Mouse (Mus musculus): ENCODE data around the gene P2rx3. TPM values are rescaled to one million over a fixed set of nuclear protein-coding genes. Genes with fewer than 3 reads are reported as not detected.

The P2rx3 gene
- polyA plus RNA-seq, 1 experiment from 2014 or later: 0.68 TPM

GRCm38 (mm10) chr2:85033121-85033520 is 4.1 kb downstream of the P2rx3 start:
- Histone ChIP-seq H3K9ac (replicated peaks; ENCODE audit: low read depth, low read length) (no peak overlapping the region), H3K27me3 (ENCODE audit: control insufficient read depth, insufficient read depth, low read length) (no peaks in the 10 kb centered on the region), H3K4me3 (ENCODE audit: low read depth, low read length) (no peak overlapping the region), H3K27ac (ENCODE audit: low read length) (no peak overlapping the region), H3K4me2 (replicated peaks; ENCODE audit: low read depth, low read length) (no peak overlapping the region), H3K36me3 (ENCODE audit: control insufficient read depth, insufficient read depth, low read length) (no peaks in the 10 kb centered on the region), H3K9me3 (ENCODE audit: control insufficient read depth, low read depth, low read length) (no peaks in the 10 kb centered on the region), H3K4me1 (ENCODE audit: control insufficient read depth, insufficient read depth, low read length) (0 out of 2 replicates have a peak, but pooled peaks cover 3% of the 10 kb centered on the region)
- no peak for ATAC-seq (ENCODE audit: insufficient number of reproducible peaks, insufficient read depth, low FRiP score, low read depth)
- WGBS: 65% methylated on average over 2 of the region's 2 CpGs

- Histone ChIP-seq H3K9ac (replicated peaks; ENCODE audit: low read depth, low read length) (no peak overlapping the region), H3K4me2 (replicated peaks; ENCODE audit: low read depth, low read length) (no peak overlapping the region)
Measured at GRCm38 (mm10) chr2:85030989-85031388, 6.3 kb downstream of the P2rx3 start.

GRCm38 (mm10) chr2:85029897-85030296 is 7.4 kb downstream of the P2rx3 start:
- Histone ChIP-seq H3K27ac (ENCODE audit: low read length) (no peak overlapping the region), H3K4me1 (ENCODE audit: control insufficient read depth, insufficient read depth, low read length) (no peaks in the 10 kb centered on the region), H3K36me3 (ENCODE audit: control insufficient read depth, insufficient read depth, low read length) (no peaks in the 10 kb centered on the region), H3K4me3 (ENCODE audit: low read depth, low read length) (no peak overlapping the region), H3K4me2 (replicated peaks; ENCODE audit: low read depth, low read length) (no peak overlapping the region), H3K9ac (replicated peaks; ENCODE audit: low read depth, low read length) (no peak overlapping the region), H3K27me3 (ENCODE audit: control insufficient read depth, insufficient read depth, low read length) (no peaks in the 10 kb centered on the region), H3K9me3 (ENCODE audit: control insufficient read depth, low read depth, low read length) (no peaks in the 10 kb centered on the region)
- 11% methylated on average over 6 of the region's 6 CpGs for WGBS
- ATAC-seq (ENCODE audit: insufficient number of reproducible peaks, insufficient read depth, low FRiP score, low read depth): no peak; the same call in 1 of the 2 replicates

More at GRCm38 (mm10) chr2:85030989-85031388, 6.3 kb downstream of the P2rx3 start:
- Histone ChIP-seq H3K9me3 (ENCODE audit: control insufficient read depth, low read depth, low read length) (no peaks in the 10 kb centered on the region), H3K36me3 (ENCODE audit: control insufficient read depth, insufficient read depth, low read length) (no peaks in the 10 kb centered on the region), H3K4me1 (ENCODE audit: control insufficient read depth, insufficient read depth, low read length) (no peaks in the 10 kb centered on the region), H3K4me3 (ENCODE audit: low read depth, low read length) (no peak overlapping the region), H3K27me3 (ENCODE audit: control insufficient read depth, insufficient read depth, low read length) (no peaks in the 10 kb centered on the region), H3K27ac (ENCODE audit: low read length) (no peak overlapping the region)
- ATAC-seq (ENCODE audit: insufficient number of reproducible peaks, insufficient read depth, low FRiP score, low read depth): no peak
- WGBS: 60% methylated on average over 6 of the region's 6 CpGs

- Histone ChIP-seq H3K27me3 (ENCODE audit: control insufficient read depth, insufficient read depth, low read length) (no peaks in the 10 kb centered on the region), H3K4me1 (ENCODE audit: control insufficient read depth, insufficient read depth, low read length) (no peaks in the 10 kb centered on the region), H3K9me3 (ENCODE audit: control insufficient read depth, low read depth, low read length) (no peaks in the 10 kb centered on the region), H3K4me2 (replicated peaks; ENCODE audit: low read depth, low read length) (no peak overlapping the region), H3K4me3 (ENCODE audit: low read depth, low read length) (no peak overlapping the region), H3K36me3 (ENCODE audit: control insufficient read depth, insufficient read depth, low read length) (no peaks in the 10 kb centered on the region), H3K27ac (ENCODE audit: low read length) (no peak overlapping the region), H3K9ac (replicated peaks; ENCODE audit: low read depth, low read length) (no peak overlapping the region)
- ATAC-seq (ENCODE audit: insufficient number of reproducible peaks, insufficient read depth, low FRiP score, low read depth): no peak
- whole genome bisulfite sequencing: 70% methylated on average over 5 of the region's 5 CpGs
Measured at GRCm38 (mm10) chr2:85027281-85027680, 10.0 kb downstream of the P2rx3 start.

GRCm38 (mm10) chr2:85026178-85026577 is 11.1 kb downstream of the P2rx3 start:
- Histone ChIP-seq H3K9me3 (ENCODE audit: control insufficient read depth, low read depth, low read length) (no peaks in the 10 kb centered on the region), H3K4me3 (ENCODE audit: low read depth, low read length) (no peak overlapping the region), H3K36me3 (ENCODE audit: control insufficient read depth, insufficient read depth, low read length) (no peaks in the 10 kb centered on the region), H3K4me2 (replicated peaks; ENCODE audit: low read depth, low read length) (no peak overlapping the region), H3K9ac (replicated peaks; ENCODE audit: low read depth, low read length) (no peak overlapping the region), H3K27ac (ENCODE audit: low read length) (no peak overlapping the region), H3K27me3 (ENCODE audit: control insufficient read depth, insufficient read depth, low read length) (no peaks in the 10 kb centered on the region), H3K4me1 (ENCODE audit: control insufficient read depth, insufficient read depth, low read length) (no peaks in the 10 kb centered on the region)
- WGBS: 68% methylated on average over 3 of the region's 3 CpGs
- ATAC-seq (ENCODE audit: insufficient number of reproducible peaks, insufficient read depth, low FRiP score, low read depth): no peak

- H3K4me1 ChIP-seq (ENCODE audit: control insufficient read depth, insufficient read depth, low read length): no peaks in the 10 kb centered on the region
- no peaks in the 10 kb centered on the region for H3K36me3 ChIP-seq (ENCODE audit: control insufficient read depth, insufficient read depth, low read length)
- no peak overlapping the region for H3K27ac ChIP-seq (ENCODE audit: low read length)
- no peak overlapping the region for H3K4me3 ChIP-seq (ENCODE audit: low read depth, low read length)
- no peak overlapping the region for H3K4me2 ChIP-seq (replicated peaks; ENCODE audit: low read depth, low read length)
- no peaks in the 10 kb centered on the region for H3K27me3 ChIP-seq (ENCODE audit: control insufficient read depth, insufficient read depth, low read length)
- no peak overlapping the region for H3K9ac ChIP-seq (replicated peaks; ENCODE audit: low read depth, low read length)
- WGBS: 16% methylated on average over 4 of the region's 4 CpGs
- ATAC-seq (ENCODE audit: insufficient number of reproducible peaks, insufficient read depth, low FRiP score, low read depth): 0 out of 2 replicates have a peak, but pooled peaks have one; percentile 53
- no peaks in the 10 kb centered on the region for H3K9me3 ChIP-seq (ENCODE audit: control insufficient read depth, low read depth, low read length)
Measured at GRCm38 (mm10) chr2:85022043-85022442, 15.2 kb downstream of the P2rx3 start.

- WGBS: 49% methylated on average over 3 of the region's 3 CpGs
- Histone ChIP-seq H3K9me3 (ENCODE audit: control insufficient read depth, low read depth, low read length) (no peaks in the 10 kb centered on the region), H3K27ac (ENCODE audit: low read length) (no peak overlapping the region), H3K4me1 (ENCODE audit: control insufficient read depth, insufficient read depth, low read length) (0 out of 2 replicates have a peak, but pooled peaks cover 1% of the 10 kb centered on the region), H3K36me3 (ENCODE audit: control insufficient read depth, insufficient read depth, low read length) (no peaks in the 10 kb centered on the region), H3K27me3 (ENCODE audit: control insufficient read depth, insufficient read depth, low read length) (no peaks in the 10 kb centered on the region), H3K4me3 (ENCODE audit: low read depth, low read length) (no peak overlapping the region), H3K4me2 (replicated peaks; ENCODE audit: low read depth, low read length) (no peak overlapping the region), H3K9ac (replicated peaks; ENCODE audit: low read depth, low read length) (no peak overlapping the region)
- no peak for ATAC-seq (ENCODE audit: insufficient number of reproducible peaks, insufficient read depth, low FRiP score, low read depth)
Measured at GRCm38 (mm10) chr2:85014588-85014982, 22.7 kb downstream of the P2rx3 start.

- H3K4me1 ChIP-seq (ENCODE audit: control insufficient read depth, insufficient read depth, low read length): 0 out of 2 replicates have a peak, but pooled peaks cover 3% of the 10 kb centered on the region
- 81% methylated on average over 5 of the region's 5 CpGs for WGBS
- no peaks in the 10 kb centered on the region for H3K27me3 ChIP-seq (ENCODE audit: control insufficient read depth, insufficient read depth, low read length)
- H3K4me2 ChIP-seq (replicated peaks; ENCODE audit: low read depth, low read length): no peak overlapping the region
- H3K9me3 ChIP-seq (ENCODE audit: control insufficient read depth, low read depth, low read length): no peaks in the 10 kb centered on the region
- H3K4me3 ChIP-seq (ENCODE audit: low read depth, low read length): no peak overlapping the region
- no peaks in the 10 kb centered on the region for H3K36me3 ChIP-seq (ENCODE audit: control insufficient read depth, insufficient read depth, low read length)
- no peak overlapping the region for H3K9ac ChIP-seq (replicated peaks; ENCODE audit: low read depth, low read length)
- no peak for ATAC-seq (ENCODE audit: insufficient number of reproducible peaks, insufficient read depth, low FRiP score, low read depth)
- H3K27ac ChIP-seq (ENCODE audit: low read length): no peak overlapping the region
Measured at GRCm38 (mm10) chr2:85013826-85014587, 23.3 kb downstream of the P2rx3 start.

All from stomach, embryonic 14.5 days (tissue).